Mouse (Mus musculus) T-helper 17 cell (primary cell): ENCODE results near the gene Krtap19-2.

Source experiments
- in situ Hi-C, 2 experiments: fragments of 300-600 bp; cut with MboI, MseI; formaldehyde crosslinking; loops; 1 replicate in 1 of 2; 2 replicates in 1 of 2; pipeline ENCODE4 v1.15.1; 2025; ENCODE audit warnings: high pct_unique_total_duplicates in 2 of 2

The Krtap19-2 gene

GRCm38 (mm10) chr16:88874169-88874568 is at the start of gene Krtap19-2:
Gene Krtap19-2, minus strand, starts transcription at chr16:88874269.
- in situ Hi-C loops = no loop called here

GRCm38 (mm10) chr16:88896357-88896756 is 22.3 kb upstream of the Krtap19-2 start, which contains the start of gene Krtap19-5:
Gene Krtap19-5, minus strand, starts transcription at chr16:88896457.
- in situ Hi-C loops = no loop called here

- in situ Hi-C loops = no loop called here
Observed at GRCm38 (mm10) chr16:88886870-88887269, 12.8 kb upstream of the Krtap19-2 start.

- in situ Hi-C loops = no loop called here
Observed at GRCm38 (mm10) chr16:88884989-88885388, 10.9 kb upstream of the Krtap19-2 start, which contains the start of gene Krtap19-4. Gene Krtap19-4, minus strand, starts transcription at chr16:88885089.

- in situ Hi-C loops = no loop called here
Observed at GRCm38 (mm10) chr16:88877938-88878337, 3.9 kb upstream of the Krtap19-2 start, which contains the start of gene Krtap19-3. Gene Krtap19-3, minus strand, starts transcription at chr16:88878038.

- in situ Hi-C loops = no loop called here
Observed at GRCm38 (mm10) chr16:88869311-88869710, 4.8 kb downstream of the Krtap19-2 start, which contains the start of gene Krtap19-1. Gene Krtap19-1, minus strand, starts transcription at chr16:88869411.

GRCm38 (mm10) chr16:88864887-88865407 is 9.1 kb downstream of the Krtap19-2 start:
- in situ Hi-C loops = no loop called here

GRCm38 (mm10) chr16:88851450-88851849 is 22.6 kb downstream of the Krtap19-2 start:
- in situ Hi-C loops = no loop called here

GRCm38 (mm10) chr16:88848558-88848957 is 25.5 kb downstream of the Krtap19-2 start:
- in situ Hi-C loops = loop anchor here in 1 of 2 experiments (25.0 kb wide), 1 partner anchor 1311 kb away; no protein-coding TSS in a partner anchor

- in situ Hi-C loops = loop anchor here in 1 of 2 experiments (25.0 kb wide), 1 partner anchor 1310 kb away; no protein-coding TSS in a partner anchor
Observed at GRCm38 (mm10) chr16:88847363-88847762, 26.7 kb downstream of the Krtap19-2 start.

- in situ Hi-C loops = loop anchor here in 1 of 2 experiments (25.0 kb wide), 1 partner anchor 1290 kb away; no protein-coding TSS in a partner anchor
Observed at GRCm38 (mm10) chr16:88826978-88827377, 47.1 kb downstream of the Krtap19-2 start.

GRCm38 (mm10) chr16:88826095-88826652 is 47.9 kb downstream of the Krtap19-2 start, which contains the start of gene Krtap14:
Gene Krtap14, minus strand, starts transcription at chr16:88826145.
- in situ Hi-C loops = loop anchor here in 1 of 2 experiments (25.0 kb wide), 1 partner anchor 1289 kb away; no protein-coding TSS in a partner anchor

- in situ Hi-C loops = no loop called here
Observed at GRCm38 (mm10) chr16:88823736-88824135, 50.3 kb downstream of the Krtap19-2 start.
